Mouse (Mus musculus): Measurements from ENCODE around the gene Hist1h2bg.

Gene Hist1h2bg

DNA sequence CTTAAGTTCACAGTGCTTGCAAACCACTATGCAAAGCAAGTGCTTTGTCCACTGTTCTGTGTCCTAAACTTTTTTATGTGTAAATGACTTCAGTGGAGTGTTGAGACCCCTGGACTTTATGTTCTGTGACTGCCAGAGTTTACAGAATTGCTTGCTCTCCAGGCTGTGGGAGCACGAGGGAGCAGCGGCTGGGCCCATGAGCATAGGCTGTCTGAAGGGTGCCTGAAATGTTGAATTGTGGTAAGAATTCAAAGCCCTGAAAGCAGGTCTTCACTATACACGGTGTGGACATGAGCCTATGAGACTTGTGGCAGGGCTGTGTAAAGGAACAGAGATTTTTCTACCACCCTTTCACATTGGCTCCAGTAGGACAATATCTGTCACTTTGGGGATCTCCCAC lies 40.4 kb downstream of the Hist1h2bg start:
- DNase-seq (ENCODE audit: low read depth, low spot score), result no peak

DNA sequence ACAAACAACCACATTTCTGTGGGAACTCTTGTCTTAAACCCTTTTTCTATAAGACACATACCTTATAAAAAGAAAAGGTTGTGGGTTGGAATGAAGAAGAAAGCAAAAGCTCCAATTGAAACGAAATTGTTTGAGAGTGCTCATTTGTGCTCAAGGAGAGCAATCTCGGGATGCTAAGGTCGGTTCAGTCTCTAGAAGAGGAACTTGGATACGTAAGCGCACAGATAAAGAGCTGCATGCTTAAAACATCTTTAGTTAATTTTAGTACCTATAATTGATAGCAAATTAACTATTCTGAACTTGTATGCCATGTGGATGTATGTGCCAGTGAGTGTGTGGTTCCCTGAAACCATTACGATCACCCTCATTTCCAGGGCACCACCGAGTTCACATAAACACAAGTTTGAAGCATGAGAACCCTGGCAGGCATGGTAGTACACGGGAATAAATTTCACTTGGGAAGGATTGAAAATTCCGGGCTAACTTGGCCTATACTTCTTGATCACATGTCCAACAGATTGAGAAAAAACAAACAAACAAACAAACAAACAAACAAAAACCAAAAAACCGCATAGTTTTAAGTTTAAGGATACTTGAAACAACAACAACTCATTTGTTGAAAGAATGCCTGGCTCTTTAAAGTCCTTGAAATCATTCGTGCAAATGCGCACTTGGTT lies 49.0 kb downstream of the Hist1h2bg start:
- no peak for DNase-seq (ENCODE audit: low read depth, low spot score)

DNA sequence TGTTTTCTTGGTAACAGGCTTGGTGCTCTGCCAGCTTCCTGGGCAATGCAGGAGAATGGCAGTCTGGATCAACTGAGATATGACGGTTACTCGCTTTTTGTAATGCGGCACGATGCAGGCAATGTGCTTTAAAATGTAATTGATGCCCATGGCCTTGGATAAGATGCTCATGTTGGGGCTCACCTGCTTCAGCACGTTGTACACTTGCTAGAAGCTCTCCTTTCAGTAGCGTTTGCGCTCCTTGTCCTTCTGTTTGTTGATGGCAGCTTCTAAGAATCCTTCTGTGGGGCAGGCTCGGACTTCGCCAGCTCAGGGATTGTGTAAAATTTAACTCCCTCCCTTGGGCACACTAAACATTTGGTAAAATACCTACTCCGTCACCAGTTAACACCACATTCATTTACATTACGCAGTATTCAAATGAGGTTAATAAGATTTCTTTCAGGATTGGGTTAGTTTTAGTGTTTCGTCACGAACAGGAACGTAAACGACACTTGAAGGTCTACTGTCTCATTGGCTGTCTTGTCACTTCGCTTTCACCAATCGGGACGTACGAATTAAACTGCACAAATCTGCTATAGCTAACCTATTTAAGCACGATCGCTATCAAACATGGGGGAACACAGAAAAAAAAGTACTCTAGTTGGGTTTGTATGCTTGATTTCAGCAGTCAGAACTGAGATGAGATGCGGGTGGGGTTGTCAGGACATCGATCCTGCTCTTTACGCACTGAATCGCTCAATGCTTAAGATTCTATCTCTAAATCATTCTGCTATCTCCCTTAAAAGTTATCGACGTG lies 49.7 kb downstream of the Hist1h2bg start, which contains the start of gene Hist1h2be:
Hist1h2be (minus strand) TSS at position 392 of the 799 bp plus-strand sequence.
- peak; percentile 94 for DNase-seq (ENCODE audit: low read depth, low spot score)
